Mouse (Mus musculus) midbrain, embryonic 15.5 days (tissue): Measurements from ENCODE around the gene Atf1. TPM values are rescaled to one million over a fixed set of nuclear protein-coding genes. Genes with fewer than 3 reads are reported as not detected.
"Not testable (repeated sequence)": the region's sequence is repeated elsewhere in the genome, so short reads cannot be mapped to it uniquely, and the experiment has no call there.

ENCODE experiments used
- ATAC-seq: fragments of 200-750 bp; cut with Nextera tagmentation; replicated peaks from 2 replicates; pipeline ENCODE4 v1.8.0; 2017; ENCODE audit warnings: moderate TSS enrichment
- H3K27ac ChIP-seq: fragments of 300-500 bp; sonication (generic); 2 replicates; pipeline ENCODE4 v1.5.1; 2015; ENCODE audit warnings: mild to moderate bottlenecking, inconsistent platforms
- H3K27me3 ChIP-seq: fragments of 300-500 bp; sonication (generic); replicated peaks from 2 replicates; pipeline ENCODE4 v1.6.1; 2015; ENCODE audit warnings: inconsistent platforms
- H3K36me3 ChIP-seq: fragments of 300-500 bp; sonication (generic); replicated peaks from 2 replicates; pipeline ENCODE4 v1.6.1; 2015; ENCODE audit warnings: inconsistent platforms
- H3K4me1 ChIP-seq: fragments of 300-500 bp; sonication (generic); 2 replicates; pipeline ENCODE4 v1.6.1; 2015; ENCODE audit warnings: inconsistent platforms
- H3K4me2 ChIP-seq: fragments of 300-500 bp; sonication (generic); 2 replicates; pipeline ENCODE4 v1.6.1; 2015; ENCODE audit warnings: inconsistent platforms, mild to moderate bottlenecking, moderate library complexity
- H3K4me3 ChIP-seq: fragments of 300-500 bp; sonication (generic); 2 replicates; pipeline ENCODE4 v1.5.1; 2015; ENCODE audit warnings: mild to moderate bottlenecking, inconsistent platforms
- H3K9ac ChIP-seq: fragments of 300-500 bp; sonication (generic); 2 replicates; pipeline ENCODE4 v1.6.1; 2015; ENCODE audit warnings: mild to moderate bottlenecking, inconsistent platforms
- H3K9me3 ChIP-seq: fragments of 300-500 bp; sonication (generic); 2 replicates; pipeline ENCODE4 v1.6.1; 2016; ENCODE audit warnings: inconsistent platforms
- WGBS: fragments of 180-500 bp; shearing (Covaris S2); methylation state at CpG from one replicate; pipeline ENCODE4 v1.1.7; 2015; ENCODE audit warnings: mixed read lengths; 5-methylcytosine and 5-hydroxymethylcytosine counted together
- polyA plus RNA-seq: library from polyadenylated mRNA; unstranded; fragments of >200 nt; fragmentation: Nextera tagmentation; extraction: Ambion mirVana; gene quantifications from 2 replicates; pipeline ENCODE4 v1.2.1, GENCODE M21; 2015

Gene Atf1
- polyA plus RNA-seq, 1 experiment from 2014 or later: 16.0 TPM

- not testable (repeated sequence) for H3K36me3 ChIP-seq, H3K4me2 ChIP-seq, ATAC-seq, H3K9me3 ChIP-seq, H3K4me3 ChIP-seq, H3K9ac ChIP-seq, H3K4me1 ChIP-seq, H3K27me3 ChIP-seq, H3K27ac ChIP-seq
- WGBS: 21% methylated on average over 7 of the region's 7 CpGs
Observed at GRCm38 (mm10) chr15:100270609-100271008, 43.0 kb downstream of the Atf1 start.

- no peak overlapping the region for H3K9ac ChIP-seq
- no peaks in the 10 kb centered on the region for H3K27me3 ChIP-seq
- WGBS: 52% methylated on average over 14 of the region's 14 CpGs
- no peak overlapping the region for H3K4me2 ChIP-seq
- H3K27ac ChIP-seq: no peak overlapping the region
- H3K4me3 ChIP-seq: no peak overlapping the region
- no peak for ATAC-seq
- no peaks in the 10 kb centered on the region for H3K9me3 ChIP-seq
- no peaks in the 10 kb centered on the region for H3K4me1 ChIP-seq
- no peaks in the 10 kb centered on the region for H3K36me3 ChIP-seq
Observed at GRCm38 (mm10) chr15:100271411-100271810, 43.8 kb downstream of the Atf1 start.

- 88% methylated on average over 4 of the region's 4 CpGs for WGBS
- not testable (repeated sequence) for H3K27me3 ChIP-seq, H3K36me3 ChIP-seq, H3K4me2 ChIP-seq, H3K9ac ChIP-seq, H3K27ac ChIP-seq, H3K4me1 ChIP-seq, H3K4me3 ChIP-seq, H3K9me3 ChIP-seq, ATAC-seq
Observed at GRCm38 (mm10) chr15:100273791-100274308, 46.2 kb downstream of the Atf1 start.

- Histone ChIP-seq H3K36me3 (no peaks in the 10 kb centered on the region), H3K27me3 (no peaks in the 10 kb centered on the region), H3K4me2 (no peak overlapping the region), H3K4me1 (no peaks in the 10 kb centered on the region), H3K27ac (no peak overlapping the region), H3K9ac (no peak overlapping the region), H3K4me3 (no peak overlapping the region), H3K9me3 (no peaks in the 10 kb centered on the region)
- ATAC-seq: no peak
- 85% methylated on average over 7 of the region's 7 CpGs for WGBS
Observed at GRCm38 (mm10) chr15:100274790-100275559, 47.4 kb downstream of the Atf1 start.

- ATAC-seq: no peak
- Histone ChIP-seq H3K27me3 (no peaks in the 10 kb centered on the region), H3K4me1 (no peaks in the 10 kb centered on the region), H3K4me2 (no peak overlapping the region), H3K9me3 (no peaks in the 10 kb centered on the region), H3K36me3 (no peaks in the 10 kb centered on the region), H3K9ac (no peak overlapping the region), H3K4me3 (no peak overlapping the region), H3K27ac (no peak overlapping the region)
- WGBS: 95% methylated on average over 4 of the region's 4 CpGs
Observed at GRCm38 (mm10) chr15:100276403-100276802, 48.8 kb downstream of the Atf1 start.

- Histone ChIP-seq H3K4me2 (no peak overlapping the region), H3K9me3 (no peaks in the 10 kb centered on the region), H3K9ac (no peak overlapping the region), H3K27me3 (no peaks in the 10 kb centered on the region), H3K36me3 (no peaks in the 10 kb centered on the region), H3K4me3 (no peak overlapping the region), H3K4me1 (no peaks in the 10 kb centered on the region), H3K27ac (no peak overlapping the region)
- no peak for ATAC-seq
- 95% methylated on average over 3 of the region's 3 CpGs for WGBS
Observed at GRCm38 (mm10) chr15:100277586-100277985, 50.0 kb downstream of the Atf1 start.

GRCm38 (mm10) chr15:100280626-100281025, 53.0 kb downstream of the Atf1 start, which contains the start of gene Tmprss12:
Gene Tmprss12, plus strand, starts transcription at chr15:100280837.
- ATAC-seq: no peak
- Histone ChIP-seq H3K4me1 (no peaks in the 10 kb centered on the region), H3K36me3 (no peaks in the 10 kb centered on the region), H3K4me3 (no peak within 1 kb of the TSS), H3K9me3 (no peaks in the 10 kb centered on the region), H3K4me2 (no peak within 1 kb of the TSS), H3K9ac (no peak within 1 kb of the TSS), H3K27ac (no peak within 1 kb of the TSS), H3K27me3 (no peaks in the 10 kb centered on the region)
- 96% methylated on average over 20 of the region's 20 CpGs for WGBS

GRCm38 (mm10) chr15:100288980-100289379, 61.4 kb downstream of the Atf1 start:
- Histone ChIP-seq H3K27me3 (no peaks in the 10 kb centered on the region), H3K36me3 (no peaks in the 10 kb centered on the region), H3K4me1 (no peaks in the 10 kb centered on the region), H3K9me3 (no peaks in the 10 kb centered on the region), H3K9ac (no peak overlapping the region), H3K27ac (no peak overlapping the region), H3K4me3 (no peak overlapping the region), H3K4me2 (no peak overlapping the region)
- WGBS: 92% methylated on average over 6 of the region's 6 CpGs
- ATAC-seq: no peak

GRCm38 (mm10) chr15:100290858-100291257, 63.2 kb downstream of the Atf1 start:
- ATAC-seq: no peak
- Histone ChIP-seq H3K27me3 (no peaks in the 10 kb centered on the region), H3K4me1 (no peaks in the 10 kb centered on the region), H3K4me3 (no peak overlapping the region), H3K9me3 (no peaks in the 10 kb centered on the region), H3K9ac (no peak overlapping the region), H3K36me3 (no peaks in the 10 kb centered on the region), H3K4me2 (no peak overlapping the region), H3K27ac (no peak overlapping the region)
- 79% methylated on average over 5 of the region's 5 CpGs for WGBS

- Histone ChIP-seq H3K27me3 (no peaks in the 10 kb centered on the region), H3K4me2 (no peak overlapping the region), H3K4me1 (no peaks in the 10 kb centered on the region), H3K4me3 (no peak overlapping the region), H3K9ac (no peak overlapping the region), H3K9me3 (no peaks in the 10 kb centered on the region), H3K36me3 (no peaks in the 10 kb centered on the region), H3K27ac (no peak overlapping the region)
- 76% methylated on average over 7 of the region's 7 CpGs for WGBS
- ATAC-seq: no peak
Observed at GRCm38 (mm10) chr15:100292326-100292725, 64.7 kb downstream of the Atf1 start.

GRCm38 (mm10) chr15:100297856-100298255, 70.2 kb downstream of the Atf1 start:
- WGBS: 93% methylated on average over 5 of the region's 5 CpGs
- H3K4me1 ChIP-seq: no peaks in the 10 kb centered on the region
- no peaks in the 10 kb centered on the region for H3K9me3 ChIP-seq
- no peaks in the 10 kb centered on the region for H3K27me3 ChIP-seq
- H3K4me3 ChIP-seq: no peak overlapping the region
- ATAC-seq: no peak
- no peak overlapping the region for H3K27ac ChIP-seq
- no peak overlapping the region for H3K4me2 ChIP-seq
- H3K36me3 ChIP-seq: no peaks in the 10 kb centered on the region
- no peak overlapping the region for H3K9ac ChIP-seq

- Histone ChIP-seq H3K9ac (no peak overlapping the region), H3K4me3 (no peak overlapping the region), H3K27me3 (no peaks in the 10 kb centered on the region), H3K4me1 (peaks cover 11% of the 10 kb centered on the region), H3K9me3 (no peaks in the 10 kb centered on the region), H3K4me2 (no peak overlapping the region), H3K36me3 (no peaks in the 10 kb centered on the region), H3K27ac (no peak overlapping the region)
- ATAC-seq: no peak
- WGBS: 83% methylated on average over 6 of the region's 6 CpGs
Observed at GRCm38 (mm10) chr15:100300499-100300898, 72.9 kb downstream of the Atf1 start.

GRCm38 (mm10) chr15:100301556-100301955, 73.9 kb downstream of the Atf1 start:
- Histone ChIP-seq H3K4me2 (no peak overlapping the region), H3K27ac (no peak overlapping the region), H3K27me3 (no peaks in the 10 kb centered on the region), H3K4me3 (no peak overlapping the region), H3K9ac (no peak overlapping the region), H3K9me3 (no peaks in the 10 kb centered on the region), H3K36me3 (no peaks in the 10 kb centered on the region), H3K4me1 (peaks cover 15% of the 10 kb centered on the region)
- 57% methylated on average over 15 of the region's 15 CpGs for WGBS
- no peak for ATAC-seq
